Mouse (Mus musculus): ENCODE measurements around the gene Pparg. TPM values are rescaled to one million over a fixed set of nuclear protein-coding genes. Genes with fewer than 3 reads are reported as not detected.
A peak's percentile ranks its signal among the peaks of the same experiment; 100 is the strongest.

Gene Pparg
- polyA plus RNA-seq, 1 experiment from 2014 or later = 0.41 TPM

- Histone ChIP-seq H3K36me3 (no peaks in the 10 kb centered on the region), H3K9me3 (no peaks in the 10 kb centered on the region), H3K4me1 (no peaks in the 10 kb centered on the region), H3K9ac (no peak overlapping the region), H3K4me2 (replicated peaks) (no peak overlapping the region), H3K4me3 (no peak overlapping the region), H3K27ac (no peak overlapping the region), H3K27me3 (no peaks in the 10 kb centered on the region; the same call in 1 of the 2 replicates)
- ATAC-seq (ENCODE audit: insufficient number of reproducible peaks, insufficient read depth, low FRiP score, low TSS enrichment) = no peak
Measured at GRCm38 (mm10) chr6:115493824-115494223, 133.1 kb downstream of the Pparg start.

DNA sequence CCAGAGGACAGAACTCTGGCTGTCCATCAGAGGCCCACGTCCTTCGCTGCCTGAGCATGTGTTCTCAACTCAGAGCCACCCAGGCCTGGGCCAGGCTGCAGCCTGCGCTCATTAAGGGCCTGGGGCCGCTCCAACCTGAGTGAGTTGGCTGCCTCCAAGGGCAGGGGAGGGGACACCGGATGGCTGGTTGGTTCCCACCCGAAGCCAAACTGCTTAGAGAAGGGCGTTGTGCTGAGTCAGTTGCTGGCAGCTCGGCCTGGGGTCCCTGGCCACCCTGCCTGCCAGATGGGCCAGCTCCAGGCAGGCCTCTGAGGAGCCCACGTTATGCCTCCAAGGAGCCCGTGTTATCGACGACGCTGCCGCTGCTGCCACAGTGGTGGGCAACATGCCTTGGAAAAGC lies 138.8 kb downstream of the Pparg start:
- H3K4me3 ChIP-seq = no peak overlapping the region
- H3K4me2 ChIP-seq (replicated peaks) = no peak overlapping the region
- no peak overlapping the region for H3K9ac ChIP-seq
- H3K36me3 ChIP-seq = no peaks in the 10 kb centered on the region
- H3K4me1 ChIP-seq = no peaks in the 10 kb centered on the region
- H3K9me3 ChIP-seq = no peaks in the 10 kb centered on the region
- no peak for ATAC-seq (ENCODE audit: insufficient number of reproducible peaks, insufficient read depth, low FRiP score, low TSS enrichment)
- 67% methylated on average over 14 of the region's 14 CpGs for WGBS
- no peak overlapping the region for H3K27ac ChIP-seq
- no peaks in the 10 kb centered on the region for H3K27me3 ChIP-seq

DNA sequence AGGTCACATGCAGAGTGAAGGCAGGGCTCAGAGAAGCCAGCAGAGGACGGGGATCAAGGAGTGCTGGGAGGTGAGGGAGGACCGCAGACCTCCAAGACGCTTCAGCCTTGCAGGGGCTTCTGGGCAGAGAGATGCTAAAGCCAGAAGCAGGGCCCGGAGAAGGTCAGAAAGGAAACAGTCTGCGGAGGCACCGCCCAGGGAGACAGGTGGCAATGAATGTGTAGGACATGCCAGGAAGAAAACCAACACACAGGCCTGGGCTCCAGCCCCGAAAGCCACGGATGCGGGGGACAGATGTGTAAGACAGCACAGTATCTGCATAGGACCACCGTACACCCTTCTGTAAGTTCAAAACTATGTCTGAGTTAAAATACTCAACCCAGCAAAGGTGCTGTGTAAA lies 139.5 kb downstream of the Pparg start:
- Histone ChIP-seq H3K9ac (no peak overlapping the region), H3K36me3 (no peaks in the 10 kb centered on the region), H3K4me3 (no peak overlapping the region), H3K27ac (no peak overlapping the region), H3K9me3 (no peaks in the 10 kb centered on the region), H3K4me1 (no peaks in the 10 kb centered on the region), H3K4me2 (replicated peaks) (no peak overlapping the region), H3K27me3 (no peaks in the 10 kb centered on the region)
- 82% methylated on average over 10 of the region's 10 CpGs for WGBS
- ATAC-seq (ENCODE audit: insufficient number of reproducible peaks, insufficient read depth, low FRiP score, low TSS enrichment) = no peak

DNA sequence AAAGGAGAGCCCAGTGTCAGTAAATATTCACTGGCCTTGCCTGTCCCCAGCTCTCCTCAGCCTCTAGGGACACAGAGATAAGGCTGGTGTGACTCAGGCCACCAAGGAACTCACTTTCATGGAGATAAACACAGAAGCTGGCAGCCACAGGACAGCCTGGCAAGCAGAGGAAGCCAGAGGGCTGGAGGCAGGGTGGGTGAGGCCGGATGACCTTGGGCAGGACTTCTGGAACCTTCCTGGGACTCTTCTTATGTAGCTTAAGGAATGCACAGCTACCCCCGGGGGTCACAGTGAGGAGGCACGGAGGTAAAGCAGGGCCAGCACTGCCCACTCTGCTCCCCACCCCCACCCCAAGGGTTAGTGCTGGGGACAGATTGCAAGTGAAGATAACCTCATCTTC lies 140.4 kb downstream of the Pparg start:
- no peak overlapping the region for H3K27ac ChIP-seq
- 52% methylated on average over 3 of the region's 3 CpGs for WGBS

GRCm38 (mm10) chr6:115503038-115503437 lies 142.3 kb downstream of the Pparg start:
- no peaks in the 10 kb centered on the region for H3K9me3 ChIP-seq
- H3K36me3 ChIP-seq = no peaks in the 10 kb centered on the region
- no peak overlapping the region for H3K4me3 ChIP-seq
- no peaks in the 10 kb centered on the region for H3K27me3 ChIP-seq
- 96% methylated on average over 4 of the region's 4 CpGs for WGBS
- no peaks in the 10 kb centered on the region for H3K4me1 ChIP-seq
- H3K27ac ChIP-seq = no peak overlapping the region
- H3K4me2 ChIP-seq (replicated peaks) = no peak overlapping the region
- no peak for ATAC-seq (ENCODE audit: insufficient number of reproducible peaks, insufficient read depth, low FRiP score, low TSS enrichment)
- H3K9ac ChIP-seq = no peak overlapping the region

More for the DNA sequence above, 140.4 kb downstream of the Pparg start:
- H3K4me1 ChIP-seq = no peaks in the 10 kb centered on the region
- no peak overlapping the region for H3K4me3 ChIP-seq
- no peaks in the 10 kb centered on the region for H3K36me3 ChIP-seq
- H3K9ac ChIP-seq = no peak overlapping the region
- no peaks in the 10 kb centered on the region for H3K27me3 ChIP-seq
- ATAC-seq (ENCODE audit: insufficient number of reproducible peaks, insufficient read depth, low FRiP score, low TSS enrichment) = no peak
- H3K9me3 ChIP-seq = no peaks in the 10 kb centered on the region
- no peak overlapping the region for H3K4me2 ChIP-seq (replicated peaks)

DNA sequence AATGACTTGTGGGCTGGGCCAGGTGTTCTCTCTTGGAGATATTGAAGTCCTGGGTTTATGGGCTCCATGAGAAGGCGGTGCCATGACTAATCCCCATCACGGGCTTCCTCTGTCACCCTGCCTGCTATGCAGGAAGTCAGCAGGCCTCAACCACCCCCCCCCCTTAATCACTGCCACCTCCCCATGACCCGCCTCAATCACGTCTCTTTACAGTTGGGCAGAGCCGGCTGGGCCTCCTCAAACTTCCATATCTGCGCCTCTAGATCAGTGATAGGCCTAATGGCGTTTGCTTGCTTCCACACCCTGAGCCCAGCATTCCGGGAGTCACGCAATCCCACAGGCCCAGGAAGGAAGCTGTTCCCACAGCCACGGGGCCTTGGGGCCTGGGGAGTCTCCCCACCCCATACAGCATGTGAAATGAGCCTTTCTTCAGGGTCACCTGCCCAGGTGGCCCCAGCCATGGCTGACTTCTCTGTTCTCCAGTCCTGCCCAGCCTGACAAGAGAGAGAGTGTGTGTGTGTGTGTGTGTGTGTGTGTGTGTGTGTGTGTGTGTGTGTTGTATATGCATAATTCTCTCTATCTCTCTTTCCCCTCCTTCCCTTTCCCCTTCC lies 142.9 kb downstream of the Pparg start:
- H3K27me3 ChIP-seq = no peaks in the 10 kb centered on the region
- H3K4me3 ChIP-seq = no peak overlapping the region
- no peak overlapping the region for H3K4me2 ChIP-seq (replicated peaks)
- no peaks in the 10 kb centered on the region for H3K9me3 ChIP-seq
- no peaks in the 10 kb centered on the region for H3K4me1 ChIP-seq
- ATAC-seq (ENCODE audit: insufficient number of reproducible peaks, insufficient read depth, low FRiP score, low TSS enrichment) = no peak
- no peak overlapping the region for H3K9ac ChIP-seq
- WGBS = 81% methylated on average over 10 of the region's 10 CpGs
- H3K27ac ChIP-seq = no peak overlapping the region
- H3K36me3 ChIP-seq = no peaks in the 10 kb centered on the region

GRCm38 (mm10) chr6:115504160-115504558 lies 143.4 kb downstream of the Pparg start:
- WGBS = 86% methylated on average over 3 of the region's 3 CpGs
- Histone ChIP-seq H3K9me3 (no peaks in the 10 kb centered on the region), H3K27me3 (no peaks in the 10 kb centered on the region), H3K4me2 (replicated peaks) (no peak overlapping the region), H3K36me3 (no peaks in the 10 kb centered on the region), H3K4me1 (no peaks in the 10 kb centered on the region), H3K27ac (no peak overlapping the region), H3K4me3 (no peak overlapping the region), H3K9ac (no peak overlapping the region)
- ATAC-seq (ENCODE audit: insufficient number of reproducible peaks, insufficient read depth, low FRiP score, low TSS enrichment) = 0 out of 2 replicates have a peak, but pooled peaks have one; percentile 60

DNA sequence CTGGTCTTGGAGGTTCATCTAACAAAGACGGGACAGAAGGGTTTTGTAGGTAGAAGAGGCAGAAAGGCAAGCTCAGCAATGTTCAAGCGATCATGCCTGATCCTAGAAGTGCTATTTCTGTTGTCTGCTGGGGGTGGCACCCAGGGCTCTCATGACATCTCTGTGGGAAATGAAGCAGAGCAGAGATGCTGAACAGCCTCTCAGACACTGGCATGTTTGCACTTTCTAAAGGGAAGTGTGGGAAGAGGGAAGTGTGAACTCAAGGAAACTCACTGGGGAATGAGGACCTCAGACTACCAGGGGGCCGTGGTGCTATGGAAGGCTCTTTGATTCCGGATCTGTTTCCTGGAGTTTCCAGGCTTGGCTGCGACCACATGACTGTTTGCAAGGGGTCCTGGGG lies 144.2 kb downstream of the Pparg start:
- Histone ChIP-seq H3K27me3 (no peaks in the 10 kb centered on the region), H3K4me1 (no peaks in the 10 kb centered on the region), H3K4me3 (no peak overlapping the region), H3K9me3 (no peaks in the 10 kb centered on the region), H3K27ac (no peak overlapping the region), H3K9ac (no peak overlapping the region), H3K36me3 (no peaks in the 10 kb centered on the region), H3K4me2 (replicated peaks) (no peak overlapping the region)
- WGBS = 87% methylated on average over 5 of the region's 5 CpGs
- no peak for ATAC-seq (ENCODE audit: insufficient number of reproducible peaks, insufficient read depth, low FRiP score, low TSS enrichment)

DNA sequence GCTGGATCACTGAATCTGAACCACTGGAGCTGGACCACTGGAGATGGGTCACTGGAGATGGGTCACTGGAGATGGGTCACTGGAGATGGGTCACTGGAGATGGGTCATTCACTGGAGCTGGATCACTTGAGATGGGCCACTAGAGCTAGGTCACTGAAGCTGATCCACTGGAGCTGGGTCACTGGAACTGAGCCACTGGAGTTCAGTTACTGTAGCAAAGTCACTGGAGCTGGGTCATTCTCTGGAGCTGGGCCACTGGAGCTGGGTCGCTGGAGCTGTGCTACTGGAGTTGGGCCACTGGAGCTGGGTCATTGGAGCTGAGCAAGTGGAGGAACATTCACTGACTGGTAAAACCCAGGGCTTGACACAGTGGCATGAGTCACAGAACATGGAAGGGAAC lies 145.7 kb downstream of the Pparg start:
- H3K4me1 ChIP-seq = no peaks in the 10 kb centered on the region
- no peak overlapping the region for H3K4me2 ChIP-seq (replicated peaks)
- H3K27me3 ChIP-seq = no peaks in the 10 kb centered on the region
- H3K9me3 ChIP-seq = no peaks in the 10 kb centered on the region
- no peak for ATAC-seq (ENCODE audit: insufficient number of reproducible peaks, insufficient read depth, low FRiP score, low TSS enrichment)
- H3K36me3 ChIP-seq = no peaks in the 10 kb centered on the region
- H3K27ac ChIP-seq = no peak overlapping the region
- H3K4me3 ChIP-seq = no peak overlapping the region
- 79% methylated on average over 1 of the region's 1 CpGs for WGBS
- H3K9ac ChIP-seq = no peak overlapping the region

- Histone ChIP-seq H3K4me3 (no peak overlapping the region), H3K27ac (no peak overlapping the region), H3K4me1 (no peaks in the 10 kb centered on the region), H3K4me2 (replicated peaks) (no peak overlapping the region), H3K9me3 (no peaks in the 10 kb centered on the region), H3K36me3 (no peaks in the 10 kb centered on the region), H3K9ac (no peak overlapping the region), H3K27me3 (no peaks in the 10 kb centered on the region)
- 89% methylated on average over 3 of the region's 3 CpGs for WGBS
- ATAC-seq (ENCODE audit: insufficient number of reproducible peaks, insufficient read depth, low FRiP score, low TSS enrichment) = no peak
Measured at GRCm38 (mm10) chr6:115511447-115511846, 150.7 kb downstream of the Pparg start.

DNA sequence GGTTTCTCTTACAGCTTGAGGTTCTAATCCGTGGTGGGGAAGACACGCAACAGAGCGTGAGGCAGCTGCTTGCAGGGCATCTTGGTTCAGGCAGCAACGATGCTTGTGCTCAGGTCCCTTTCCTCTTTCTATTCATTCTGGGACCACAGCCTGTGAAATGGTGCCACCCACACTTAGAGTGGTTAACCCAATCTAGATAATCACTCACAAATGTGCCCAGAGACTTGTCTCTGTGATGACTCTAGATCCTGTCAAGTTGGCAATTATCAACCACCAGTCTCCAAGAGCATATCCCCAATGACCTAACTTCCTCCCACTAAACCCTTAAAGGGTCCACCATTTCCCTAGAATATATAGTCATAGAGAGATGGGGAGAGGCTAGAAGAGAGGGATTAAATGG lies 152.5 kb downstream of the Pparg start:
- H3K4me1 ChIP-seq = no peaks in the 10 kb centered on the region
- H3K27ac ChIP-seq = no peak overlapping the region
- no peaks in the 10 kb centered on the region for H3K36me3 ChIP-seq
- no peak overlapping the region for H3K9ac ChIP-seq
- no peaks in the 10 kb centered on the region for H3K9me3 ChIP-seq
- 86% methylated on average over 4 of the region's 4 CpGs for WGBS
- no peaks in the 10 kb centered on the region for H3K27me3 ChIP-seq
- ATAC-seq (ENCODE audit: insufficient number of reproducible peaks, insufficient read depth, low FRiP score, low TSS enrichment) = no peak
- H3K4me2 ChIP-seq (replicated peaks) = no peak overlapping the region
- no peak overlapping the region for H3K4me3 ChIP-seq

GRCm38 (mm10) chr6:115517904-115518303 lies 157.2 kb downstream of the Pparg start:
- Histone ChIP-seq H3K36me3 (no peaks in the 10 kb centered on the region), H3K4me2 (replicated peaks) (no peak overlapping the region), H3K27ac (no peak overlapping the region), H3K4me1 (no peaks in the 10 kb centered on the region), H3K4me3 (no peak overlapping the region), H3K27me3 (no peaks in the 10 kb centered on the region), H3K9me3 (no peaks in the 10 kb centered on the region), H3K9ac (no peak overlapping the region)
- ATAC-seq (ENCODE audit: insufficient number of reproducible peaks, insufficient read depth, low FRiP score, low TSS enrichment) = no peak
- 73% methylated on average over 4 of the region's 4 CpGs for WGBS

DNA sequence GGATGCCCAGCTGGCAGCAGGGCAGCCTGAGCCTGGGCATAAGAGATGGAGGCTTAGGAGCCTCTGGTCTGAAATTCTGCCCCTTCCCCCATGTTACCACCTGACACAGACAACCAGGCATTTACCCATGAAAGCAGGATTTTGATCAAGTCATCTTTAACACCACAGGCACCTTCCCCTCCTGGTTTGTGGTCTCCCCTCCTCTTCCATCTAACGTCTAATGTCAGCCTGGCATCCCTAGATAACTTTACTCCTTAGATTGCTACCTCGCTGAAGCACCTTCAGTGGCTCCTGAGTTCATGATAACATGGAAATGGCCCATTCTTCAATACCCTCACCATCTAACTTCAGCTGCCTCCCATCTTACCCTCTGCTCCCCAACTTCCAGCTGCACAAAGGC lies 157.6 kb downstream of the Pparg start:
- no peak overlapping the region for H3K27ac ChIP-seq

More for the DNA sequence above, 157.6 kb downstream of the Pparg start:
- no peaks in the 10 kb centered on the region for H3K36me3 ChIP-seq
- 79% methylated on average over 2 of the region's 2 CpGs for WGBS
- no peak overlapping the region for H3K9ac ChIP-seq
- ATAC-seq (ENCODE audit: insufficient number of reproducible peaks, insufficient read depth, low FRiP score, low TSS enrichment) = no peak
- H3K4me1 ChIP-seq = no peaks in the 10 kb centered on the region
- H3K9me3 ChIP-seq = no peaks in the 10 kb centered on the region
- no peaks in the 10 kb centered on the region for H3K27me3 ChIP-seq
- H3K4me3 ChIP-seq = no peak overlapping the region
- no peak overlapping the region for H3K4me2 ChIP-seq (replicated peaks)
